Mouse (Mus musculus) lung, adult 2 months (tissue): Measurements from ENCODE around the gene Faap20. TPM values are rescaled to one million over a fixed set of nuclear protein-coding genes. Genes with fewer than 3 reads are reported as not detected.

Source experiments
- DNase-seq: peaks from one replicate; pipeline ENCODE4 v3.0.0; 2022
- H3K4me1 ChIP-seq: fragments of 200-500 bp; 2 replicates; pipeline ENCODE4 v1.6.1; 2011; ENCODE audit warnings: low read length; ENCODE audit not compliant: control insufficient read depth, insufficient read depth
- H3K4me3 ChIP-seq: fragments of 200-500 bp; replicated peaks from 2 replicates; pipeline ENCODE3; 2011; ENCODE audit warnings: low read depth, mild to moderate bottlenecking, control low read depth, low read length; ENCODE audit errors: extremely low read depth
- CTCF ChIP-seq: fragments of 200-500 bp; IDR thresholded peaks from 2 replicates; pipeline ENCODE4 v1.5.1; 2011; ENCODE audit warnings: mild to moderate bottlenecking, low read length, control low read depth; ENCODE audit not compliant: insufficient read depth
- POLR2A ChIP-seq: fragments of 200-500 bp; IDR thresholded peaks from 2 replicates; pipeline ENCODE4 v1.6.1; 2011; ENCODE audit warnings: low read depth, mild to moderate bottlenecking, control low read depth, low read length, borderline replicate concordance; ENCODE audit errors: extremely low read depth
- WGBS: fragments of 180-500 bp; shearing (Covaris S2); methylation state at CpG from one replicate; pipeline ENCODE4 v1.1.7; 2018; 5-methylcytosine and 5-hydroxymethylcytosine counted together
- polyA plus RNA-seq: library from polyadenylated mRNA; depleted of rRNA; stranded (reverse); fragments of >200 nt; gene quantifications from 2 replicates; pipeline ENCODE4 v1.2.3, GENCODE M21; 2012

Faap20 gene
- polyA plus RNA-seq, 1 experiment: 59.3 TPM

DNA sequence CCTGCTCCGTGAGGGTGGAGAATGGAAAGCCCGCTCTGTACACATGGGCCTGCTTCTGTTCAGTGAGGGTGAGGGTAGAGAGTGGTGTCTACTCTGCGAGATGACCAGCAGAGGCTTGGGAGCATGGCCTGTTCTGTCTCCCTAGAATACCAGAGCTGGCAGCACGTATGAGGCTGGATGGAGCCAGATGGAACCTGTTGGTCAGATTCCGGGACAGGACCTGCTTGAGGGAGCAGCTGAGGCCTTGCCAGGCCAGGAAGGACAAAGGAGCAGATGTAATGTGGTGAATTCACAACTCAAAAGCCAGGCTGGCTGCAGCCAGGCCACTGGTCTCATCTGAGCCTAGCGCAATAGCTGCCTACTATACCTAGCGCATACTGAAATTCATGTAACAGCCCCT lies 40.4 kb downstream of the Faap20 start:
- TF ChIP-seq CTCF (no peak), POLR2A (no peak)
- no peak for DNase-seq
- 89% methylated on average over 7 of the region's 7 CpGs for WGBS
- H3K4me3 ChIP-seq: no peak overlapping the region
- no peaks in the 10 kb centered on the region for H3K4me1 ChIP-seq

DNA sequence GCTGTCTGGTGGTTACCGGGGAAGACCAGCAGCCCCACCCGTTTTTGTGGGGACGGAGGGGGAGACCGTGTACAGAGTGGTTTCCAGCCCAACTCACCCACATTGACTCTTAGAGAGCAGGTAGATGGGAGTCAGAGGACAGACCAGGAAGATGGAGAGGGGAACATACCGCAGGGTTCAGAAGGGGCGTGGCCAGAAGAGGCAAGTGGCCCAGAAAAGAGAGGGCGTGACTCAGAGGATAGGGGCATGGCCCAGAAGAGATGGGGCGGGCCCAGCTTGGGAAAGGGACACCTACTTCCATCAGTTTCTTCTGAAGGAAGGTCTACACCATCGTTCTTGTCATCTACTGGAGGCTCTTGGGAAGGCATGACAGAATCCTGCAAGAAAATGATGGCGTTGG lies 43.3 kb downstream of the Faap20 start:
- TF ChIP-seq POLR2A (no peak), CTCF (no peak)
- DNase-seq: no peak
- Histone ChIP-seq H3K4me1 (no peaks in the 10 kb centered on the region), H3K4me3 (no peak overlapping the region)
- 83% methylated on average over 10 of the region's 10 CpGs for WGBS

DNA sequence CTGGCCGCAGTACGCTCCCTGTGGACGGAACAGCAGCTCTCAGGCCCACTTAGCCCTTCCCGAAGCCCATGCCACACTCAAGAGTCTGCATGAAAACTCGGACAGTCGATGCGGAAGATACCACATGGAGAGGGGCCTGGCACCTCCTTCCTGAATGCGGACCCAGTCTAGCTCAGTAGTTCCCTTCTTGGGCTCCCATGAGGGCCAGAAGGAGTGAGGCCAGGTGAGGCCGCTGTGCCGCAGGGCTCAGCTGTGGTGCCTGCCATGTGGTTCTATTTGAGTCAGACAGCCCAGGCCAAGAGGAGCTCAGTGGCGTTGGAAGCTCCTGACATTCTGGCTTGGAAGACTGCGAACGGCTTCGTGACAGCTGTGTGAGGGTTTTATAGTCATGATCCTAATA lies 44.8 kb downstream of the Faap20 start:
- Histone ChIP-seq H3K4me3 (no peak overlapping the region), H3K4me1 (no peaks in the 10 kb centered on the region)
- DNase-seq: no peak
- 90% methylated on average over 14 of the region's 14 CpGs for WGBS
- TF ChIP-seq CTCF: no peak
- TF ChIP-seq POLR2A: no peak

DNA sequence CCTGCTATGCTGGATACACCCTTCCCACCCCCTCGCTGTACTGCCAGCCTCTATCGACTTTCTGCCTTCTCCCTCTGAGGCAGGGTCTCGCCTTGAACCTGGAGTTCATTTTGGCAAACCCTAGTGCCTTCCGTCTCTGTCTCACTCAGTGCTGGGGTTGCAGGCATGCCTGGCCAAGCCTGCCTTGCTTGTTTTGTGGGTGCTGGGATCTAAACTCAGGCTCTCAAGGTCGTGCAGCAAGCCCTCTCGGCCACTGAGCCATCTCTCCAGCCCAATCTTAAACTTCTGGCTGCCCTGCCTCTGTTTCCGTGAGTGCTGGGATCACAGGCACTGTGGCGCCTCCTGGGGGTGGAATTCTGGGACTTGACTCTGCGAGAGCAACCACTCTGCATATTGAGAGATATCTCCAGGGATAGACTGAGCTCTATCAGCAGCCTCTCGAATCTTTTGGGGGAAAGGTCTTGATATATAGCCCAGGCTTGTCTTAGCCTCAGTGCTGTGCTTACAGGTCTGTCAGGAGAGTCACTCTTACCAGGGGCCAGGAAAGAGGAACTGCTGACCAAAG lies 45.5 kb downstream of the Faap20 start:
- no peak overlapping the region for H3K4me3 ChIP-seq
- DNase-seq: no peak
- no peaks in the 10 kb centered on the region for H3K4me1 ChIP-seq
- TF ChIP-seq POLR2A: no peak
- TF ChIP-seq CTCF: no peak
- 74% methylated on average over 10 of the region's 10 CpGs for WGBS

DNA sequence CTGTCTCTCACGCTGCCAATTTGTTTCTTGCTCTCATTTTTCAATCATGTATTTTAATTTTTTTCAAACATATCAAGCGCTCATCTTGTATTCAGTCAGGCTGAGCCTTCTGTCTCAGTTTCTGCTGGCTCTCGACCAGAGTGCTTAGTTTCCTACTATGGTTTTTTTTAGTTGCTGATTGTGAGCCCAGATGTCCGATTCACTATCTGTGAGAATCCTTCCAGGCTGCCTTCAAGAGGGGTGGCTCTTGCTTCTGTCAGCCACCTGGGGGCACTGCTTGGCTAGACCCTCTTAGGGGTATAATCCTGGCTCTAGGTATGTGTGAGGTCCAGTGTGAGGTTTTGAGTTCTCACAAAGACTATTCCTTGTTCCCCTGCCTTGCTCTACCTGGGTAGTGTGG lies 46.4 kb downstream of the Faap20 start:
- Histone ChIP-seq H3K4me1 (no peaks in the 10 kb centered on the region), H3K4me3 (no peak overlapping the region)
- TF ChIP-seq POLR2A (no peak), CTCF (no peak)
- 56% methylated on average over 4 of the region's 4 CpGs for WGBS
- DNase-seq: no peak

DNA sequence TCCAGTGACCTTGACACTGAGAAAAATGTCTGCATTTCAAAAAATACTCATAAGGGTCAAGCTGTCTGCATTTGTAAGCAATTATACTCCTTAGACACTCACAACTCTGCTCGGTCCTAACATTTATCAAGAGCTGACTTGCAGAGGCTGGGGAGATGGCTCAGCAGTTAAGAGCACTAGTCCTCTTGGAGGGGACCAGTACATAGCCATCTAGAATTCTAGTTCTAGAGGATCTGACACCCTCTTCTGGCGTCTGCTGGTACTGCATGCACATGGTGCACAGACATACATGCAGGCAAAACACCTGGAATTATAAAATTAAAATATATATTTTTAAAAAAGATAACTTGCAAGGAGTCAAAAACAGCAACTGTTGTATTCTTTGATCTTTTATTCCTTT lies 47.5 kb downstream of the Faap20 start:
- DNase-seq: no peak
- TF ChIP-seq POLR2A: no peak
- Histone ChIP-seq H3K4me1 (no peaks in the 10 kb centered on the region), H3K4me3 (no peak overlapping the region)
- 54% methylated on average over 2 of the region's 2 CpGs for WGBS

DNA sequence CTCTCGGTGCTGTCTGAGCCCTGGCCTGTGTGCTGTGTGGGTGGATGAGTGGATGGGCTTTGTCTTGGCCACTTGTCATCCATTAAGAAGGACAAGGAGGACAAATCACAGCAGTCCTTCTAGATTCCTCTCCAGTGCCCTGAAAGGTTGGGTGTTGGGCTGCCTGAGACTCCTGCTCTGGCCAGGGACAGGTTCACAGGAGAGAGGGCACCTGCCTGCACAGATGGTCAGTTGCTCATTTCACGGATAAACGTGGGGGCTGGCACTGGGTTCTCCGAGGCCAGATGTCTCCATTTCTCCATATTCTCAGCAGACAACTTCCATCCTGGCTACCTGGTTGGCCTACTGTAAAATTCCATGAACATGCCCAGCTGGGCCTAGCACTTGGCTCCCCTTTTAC lies 49.2 kb downstream of the Faap20 start:
- no peak for TF ChIP-seq CTCF
- TF ChIP-seq POLR2A: no peak
- Histone ChIP-seq H3K4me1 (no peaks in the 10 kb centered on the region), H3K4me3 (no peak overlapping the region)
- DNase-seq: no peak
- WGBS: 86% methylated on average over 4 of the region's 4 CpGs

DNA sequence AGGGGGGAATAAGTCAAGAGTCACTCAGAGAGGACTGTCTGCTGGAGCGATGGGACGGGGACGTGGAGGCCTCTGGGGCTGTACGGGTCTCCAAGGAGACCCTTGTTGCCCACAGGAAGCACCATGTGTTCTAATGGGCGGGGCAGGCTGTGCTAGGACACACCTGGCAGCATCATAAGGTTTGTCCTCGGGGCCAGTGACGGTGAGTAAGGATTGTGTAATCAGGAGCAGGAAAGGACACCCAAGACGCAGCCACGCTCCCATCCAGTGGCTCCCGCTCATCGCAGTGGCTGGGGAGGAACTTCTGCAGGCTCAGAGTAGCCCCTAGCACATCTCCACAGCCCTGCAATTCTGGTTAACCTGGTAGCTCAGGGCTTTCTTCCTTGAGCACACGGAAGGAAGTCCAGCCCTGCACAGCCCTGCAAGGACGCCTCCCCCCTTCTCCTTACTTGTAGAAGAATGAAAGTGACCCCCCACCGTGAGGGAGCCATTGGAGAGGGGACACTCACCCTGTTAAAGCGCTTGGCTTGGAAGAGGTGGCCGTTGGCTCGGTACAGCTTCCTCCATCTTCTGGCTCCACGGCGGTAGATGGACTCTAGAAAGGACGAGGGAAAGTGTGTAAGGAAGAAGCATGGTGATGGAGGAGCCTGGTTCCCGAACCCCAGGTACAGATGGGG lies 51.0 kb downstream of the Faap20 start:
- DNase-seq: no peak
- WGBS: 65% methylated on average over 21 of the region's 21 CpGs
- TF ChIP-seq CTCF: no peak
- no peak for TF ChIP-seq POLR2A
- Histone ChIP-seq H3K4me1 (no peaks in the 10 kb centered on the region), H3K4me3 (no peak overlapping the region)

DNA sequence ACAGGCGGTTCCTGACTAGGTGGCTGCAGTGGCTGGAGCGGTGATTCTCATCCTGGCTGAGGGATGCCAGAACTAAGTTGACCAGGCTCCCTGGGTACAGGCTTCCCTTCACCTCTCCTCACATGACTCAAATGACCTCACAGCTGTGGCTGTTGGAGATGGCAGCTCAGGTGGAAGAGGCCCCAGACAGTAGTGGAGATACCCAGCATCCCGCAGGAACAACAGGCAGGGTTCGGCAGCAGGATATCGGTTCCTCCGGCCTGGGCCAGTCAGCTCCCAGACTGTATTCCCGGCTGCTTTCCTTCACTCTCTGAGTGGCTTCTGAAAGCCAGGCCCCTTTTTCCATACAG lies 51.5 kb downstream of the Faap20 start:
- WGBS: 92% methylated on average over 7 of the region's 7 CpGs
- Histone ChIP-seq H3K4me1 (no peaks in the 10 kb centered on the region), H3K4me3 (no peak overlapping the region)
- DNase-seq: no peak
- no peak for TF ChIP-seq CTCF
- no peak for TF ChIP-seq POLR2A

DNA sequence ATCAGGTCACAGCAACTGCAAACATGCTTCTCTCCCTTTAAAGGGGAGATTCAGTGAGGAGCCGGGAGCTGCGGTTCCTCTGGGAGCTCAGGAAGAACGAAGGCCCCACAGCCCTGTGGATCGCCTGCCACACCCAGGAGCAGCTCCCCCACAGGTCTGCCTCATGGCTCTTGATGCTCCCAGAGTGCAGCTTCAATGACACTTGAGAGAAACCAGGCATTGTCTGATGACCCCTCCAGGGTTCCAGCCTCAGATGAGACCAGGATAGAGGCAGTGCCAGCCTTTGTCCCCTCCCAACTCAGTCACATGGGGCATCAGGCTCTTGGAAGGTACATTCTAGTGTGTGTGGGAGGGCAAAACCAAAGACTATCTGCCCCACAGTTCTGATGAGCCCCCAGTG lies 52.4 kb downstream of the Faap20 start:
- no peak overlapping the region for H3K4me3 ChIP-seq
- DNase-seq: no peak
- H3K4me1 ChIP-seq: no peaks in the 10 kb centered on the region
- TF ChIP-seq POLR2A: no peak
- TF ChIP-seq CTCF: no peak
- 61% methylated on average over 4 of the region's 4 CpGs for WGBS
